Mouse (Mus musculus): ENCODE results near the gene Enox1.

DNA sequence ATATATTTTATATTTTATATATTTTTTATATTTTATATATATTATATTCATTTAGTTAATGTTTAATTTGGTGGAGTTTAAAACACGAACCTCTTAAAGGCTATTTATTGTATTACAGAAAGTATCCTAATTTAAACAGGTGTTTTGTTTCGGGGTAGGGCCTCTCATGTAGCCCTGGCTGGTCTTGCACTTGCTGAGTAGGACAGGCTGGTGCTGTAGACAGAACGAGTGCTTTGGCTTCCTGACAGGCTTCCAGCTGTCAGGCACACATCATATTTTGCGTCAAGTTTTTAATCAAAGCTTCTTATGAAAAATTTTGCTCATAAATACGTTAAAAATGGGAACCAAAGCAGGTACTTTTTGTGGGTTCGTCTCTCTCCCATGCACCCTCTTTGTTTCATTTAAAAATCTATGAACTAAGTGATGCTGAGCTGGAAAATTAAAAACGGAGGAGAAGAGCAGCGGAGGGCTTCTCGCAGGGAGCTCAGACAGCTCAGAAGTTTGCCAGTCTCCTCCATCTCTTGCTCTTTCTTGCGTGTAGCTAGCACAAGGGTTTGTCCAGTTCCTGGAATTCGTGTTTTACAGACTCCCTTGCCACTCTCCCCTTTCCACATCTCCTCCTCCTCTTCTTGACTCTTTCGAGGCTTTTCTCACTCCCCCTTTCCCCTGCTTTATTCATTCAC is 115.8 kb downstream of the Enox1 start:
- TF ChIP-seq CTCF (IDR thresholded peaks at IDR 0.05; ENCODE audit: insufficient read depth, low read length) (no peak), POLR2A (IDR thresholded peaks at IDR 0.05; ENCODE audit: borderline replicate concordance, extremely low read depth, low read depth, low read length) (no peak)
